Mouse (Mus musculus): ENCODE data around the gene Elp4. TPM values are rescaled to one million over a fixed set of nuclear protein-coding genes. Genes with fewer than 3 reads are reported as not detected.

The Elp4 gene
- total RNA-seq, 2 experiments from 2014 or later, result 16.0 to 16.4 TPM

GRCm38 (mm10) chr2:105664996-105665395 is 239.4 kb downstream of the Elp4 start:
- no peak for DNase-seq (ENCODE audit: low spot score in 2 of 2)
- intact Hi-C loops (cut with DNase I), result no loop called here

DNA sequence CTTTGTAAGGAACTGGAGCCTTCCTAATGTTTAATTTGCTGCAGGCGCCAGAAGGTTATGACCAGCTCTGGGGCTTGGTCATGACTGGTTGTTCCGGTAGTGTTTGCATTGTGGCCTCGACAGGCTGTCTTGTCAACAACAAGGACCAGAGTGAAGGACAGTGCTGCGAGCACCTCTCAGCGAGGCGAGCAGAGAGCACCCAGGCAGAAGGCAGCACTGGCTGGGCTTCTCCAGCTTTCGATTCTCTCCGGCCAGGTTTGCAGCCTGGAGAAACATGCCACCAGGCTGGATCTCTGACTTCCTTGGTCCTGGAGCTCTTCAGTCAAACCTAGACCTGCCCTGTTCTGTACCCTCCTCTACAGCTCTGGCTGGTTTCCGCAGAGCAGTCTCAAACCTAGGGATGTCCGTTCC is 241.3 kb downstream of the Elp4 start:
- intact Hi-C loops (cut with DNase I), result no loop called here

DNA sequence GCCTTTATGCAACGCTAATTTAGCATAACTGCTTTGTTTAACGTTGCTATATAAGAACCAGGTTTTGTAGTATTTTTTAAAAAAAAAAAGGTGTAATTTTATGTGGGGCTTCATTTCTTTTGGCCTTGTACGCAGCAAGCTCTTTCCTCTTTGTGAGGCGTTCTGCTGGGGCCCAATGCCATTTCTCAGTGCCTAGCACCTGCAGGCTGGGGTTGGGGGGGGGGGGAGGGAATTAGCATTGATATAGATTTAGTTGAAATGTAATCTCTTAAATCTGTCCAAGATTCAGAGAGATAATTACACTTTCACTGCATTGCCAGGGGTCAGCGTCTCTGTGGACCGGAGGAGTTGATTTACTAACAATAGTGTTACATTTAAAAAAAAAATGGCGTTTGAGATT is 241.8 kb downstream of the Elp4 start:
- intact Hi-C loops (cut with DNase I), result no loop called here
- no peak for DNase-seq (ENCODE audit: low spot score in 2 of 2)

More for the DNA sequence above, 241.3 kb downstream of the Elp4 start:
- DNase-seq (ENCODE audit: low spot score in 2 of 2), result no peak

GRCm38 (mm10) chr2:105662121-105662520 is 242.2 kb downstream of the Elp4 start:
- DNase-seq (ENCODE audit: low spot score in 2 of 2), result no peak
- intact Hi-C loops (cut with DNase I), result no loop called here

GRCm38 (mm10) chr2:105661623-105662066 is 242.7 kb downstream of the Elp4 start:
- intact Hi-C loops (cut with DNase I), result no loop called here
- no peak for DNase-seq (ENCODE audit: low spot score in 2 of 2)

GRCm38 (mm10) chr2:105660874-105661622 is 243.3 kb downstream of the Elp4 start:
- intact Hi-C loops (cut with DNase I), result no loop called here
- DNase-seq (ENCODE audit: low spot score in 2 of 2), result no peak

DNA sequence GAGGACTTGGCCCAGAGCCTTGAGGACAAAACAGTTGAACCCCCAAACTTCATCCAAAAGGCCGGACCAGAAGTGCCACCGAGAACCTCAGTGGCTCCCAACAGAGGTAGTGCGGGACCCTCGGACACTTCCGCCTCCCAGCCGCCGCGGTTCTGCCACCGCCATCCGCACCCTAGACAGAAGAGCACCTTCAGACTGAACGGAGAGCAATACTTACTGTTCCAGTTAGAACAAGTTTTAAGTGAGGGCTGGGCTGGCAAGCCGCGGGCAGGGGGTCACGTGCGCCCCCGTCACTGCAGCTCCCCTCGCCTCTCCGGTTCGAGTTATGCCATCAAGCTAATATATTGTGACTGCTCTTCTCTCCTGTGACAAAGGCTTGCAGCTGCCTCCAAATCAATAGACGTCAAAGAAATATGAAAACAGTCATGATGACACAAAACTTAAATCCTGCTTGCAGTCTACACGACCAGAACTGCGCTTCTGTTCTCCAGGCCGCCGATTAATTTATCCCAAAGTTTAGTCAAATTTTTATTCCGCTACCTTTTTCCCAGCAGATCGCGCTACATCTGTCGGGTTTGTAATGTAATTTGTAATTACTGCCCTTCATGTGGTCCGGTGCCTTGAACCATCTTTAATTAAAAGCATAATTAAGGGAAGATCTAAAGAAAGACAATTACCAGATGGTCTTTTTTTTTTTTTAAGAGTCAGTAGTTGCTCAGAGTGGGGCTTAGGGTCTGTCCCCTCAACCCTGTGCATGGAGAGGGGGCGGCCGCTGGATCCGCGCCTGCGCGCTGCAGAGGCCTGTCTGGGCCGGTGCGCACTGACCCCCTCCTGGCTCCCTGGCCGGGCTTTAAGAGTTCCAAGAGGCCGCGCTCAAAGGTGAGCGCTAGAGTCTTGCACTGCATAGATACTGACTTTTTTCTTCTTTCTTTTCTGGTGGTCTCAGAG is 244.2 kb downstream of the Elp4 start:
- DNase-seq (ENCODE audit: low spot score in 2 of 2), result no peak
- intact Hi-C loops (cut with DNase I), result no loop called here

DNA sequence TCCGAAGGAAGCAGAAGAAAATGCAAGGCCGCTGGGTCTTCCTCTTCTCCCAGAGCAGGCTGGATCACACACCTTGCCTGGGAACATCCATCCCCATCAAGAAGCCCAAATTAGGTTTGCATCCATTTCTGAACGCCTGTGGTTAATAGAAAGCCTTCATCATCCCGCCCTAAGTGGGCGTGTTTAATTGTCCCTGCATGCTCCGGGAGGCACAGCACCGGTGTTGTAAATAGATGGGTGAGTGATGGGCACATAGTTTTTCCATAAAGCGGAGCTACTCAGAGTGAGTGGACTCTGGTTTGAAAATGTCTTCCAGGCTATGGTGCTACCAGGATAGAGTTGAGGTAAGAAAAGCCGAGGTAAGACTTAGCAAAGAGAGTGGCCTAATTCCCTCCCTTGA is 245.0 kb downstream of the Elp4 start:
- intact Hi-C loops (cut with DNase I), result no loop called here
- no peak for DNase-seq (ENCODE audit: low spot score in 2 of 2)

- DNase-seq (ENCODE audit: low spot score in 2 of 2), result no peak
- intact Hi-C loops (cut with DNase I), result no loop called here
These were observed 247.9 kb downstream of the Elp4 start for GRCm38 (mm10) chr2:105656456-105656855.

Other genes with a start within 250 kb of the Elp4 start
- 10 to 100 TPM in 1 of 2 experiments, 1 to 10 TPM in 1; 8.1 to 12.4 TPM for gene Pax6, start 235.7 kb downstream of the Elp4 start, total RNA-seq (2021)
- gene Immp1l, start 74 bp upstream of the Elp4 start, total RNA-seq (2021), result 10 to 100 TPM; 24.6 to 29.0 TPM
- gene Dnajc24, start 99.0 kb upstream of the Elp4 start, total RNA-seq (2021), result 10 to 100 TPM; 20.0 to 27.1 TPM